Mouse (Mus musculus) CH12F3 (cell line): ENCODE measurements around the gene Sept4.

Experiments used
- in situ Hi-C: fragments of 300-500 bp; cut with MboI; formaldehyde crosslinking; loops from 2 replicates; pipeline ENCODE4 v1.14.3; 2020; ENCODE audit warnings: low sequenced_read_pairs

Gene Sept4

DNA sequence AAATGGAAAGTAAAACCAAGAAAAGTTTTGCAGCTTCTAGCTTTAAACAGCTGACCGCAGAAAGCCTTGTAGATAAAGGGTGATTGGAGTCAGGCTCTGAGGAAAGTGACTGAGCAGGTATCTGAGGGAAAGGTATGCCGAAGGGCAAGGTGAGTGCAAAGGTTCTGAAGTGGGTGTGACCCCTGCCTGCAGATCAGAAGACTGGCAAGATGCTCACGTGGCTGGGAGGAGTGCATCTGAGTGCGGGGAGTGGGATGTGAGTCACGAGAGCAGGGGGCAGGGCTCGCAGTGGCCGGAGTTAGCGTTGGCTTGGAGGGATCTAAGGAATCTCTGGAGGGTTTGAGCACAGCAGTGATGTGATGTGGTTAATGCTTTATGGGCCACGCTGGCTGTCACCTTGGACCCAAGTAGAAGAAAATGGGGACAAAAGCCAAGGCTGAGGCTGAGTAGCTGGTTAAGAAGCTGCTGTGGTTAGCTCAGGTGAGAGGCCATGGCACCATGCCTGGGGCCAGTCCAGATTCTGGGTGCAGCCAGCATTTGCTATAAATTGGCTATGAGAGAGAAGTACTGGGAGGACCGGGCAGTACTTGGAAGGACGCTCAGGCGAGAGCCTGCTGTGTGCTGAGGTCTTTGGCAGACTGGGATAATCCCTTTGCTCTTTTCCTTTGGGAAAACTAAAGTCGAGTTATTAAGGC lies 30.8 kb downstream of the Sept4 start:
- in situ Hi-C loops, result no loop called here

DNA sequence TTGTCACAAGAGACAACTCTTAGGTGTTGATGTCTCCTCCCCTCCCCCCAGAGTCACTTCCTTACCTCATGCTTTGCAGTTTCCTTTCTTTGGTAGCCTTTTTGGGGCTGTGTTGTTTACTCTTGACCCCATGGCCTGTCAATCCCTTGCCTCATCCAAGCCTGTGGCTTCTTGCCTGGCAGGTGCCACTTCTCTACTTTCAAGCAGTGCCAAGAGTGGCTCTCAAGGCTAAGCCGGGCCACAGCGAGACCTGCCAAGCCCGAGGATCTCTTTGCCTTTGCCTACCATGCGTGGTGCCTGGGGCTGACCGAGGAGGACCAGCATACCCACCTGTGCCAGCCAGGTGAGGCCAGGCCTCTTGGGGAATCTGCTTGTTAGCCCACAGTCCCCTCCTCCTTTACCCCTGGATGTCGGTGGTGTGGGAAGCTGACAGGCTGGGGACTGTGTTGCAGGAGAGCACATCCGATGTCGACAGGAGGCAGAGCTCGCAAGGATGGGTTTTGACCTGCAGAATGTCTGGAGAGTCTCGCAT lies 31.7 kb downstream of the Sept4 start:
- in situ Hi-C loops, result no loop called here

DNA sequence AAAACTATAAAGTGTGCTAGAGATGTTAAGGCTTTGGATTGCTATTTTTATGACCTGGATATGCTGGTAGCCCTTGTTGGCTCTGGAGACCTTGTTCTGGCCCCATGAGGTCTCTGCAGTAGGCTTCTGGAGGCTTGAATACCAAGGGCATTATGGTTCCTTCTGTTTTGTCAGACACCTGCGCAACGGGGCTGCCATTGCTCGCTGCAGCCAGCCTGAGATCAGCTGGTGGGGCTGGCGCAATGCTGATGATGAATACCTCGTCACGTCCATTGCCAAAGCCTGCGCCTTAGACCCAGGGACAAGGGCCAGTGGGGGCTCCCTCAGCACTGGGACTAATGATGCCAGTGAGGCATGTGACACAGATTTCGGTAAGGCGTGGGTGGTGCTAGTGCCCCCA lies 33.5 kb downstream of the Sept4 start:
- in situ Hi-C loops, result no loop called here

DNA sequence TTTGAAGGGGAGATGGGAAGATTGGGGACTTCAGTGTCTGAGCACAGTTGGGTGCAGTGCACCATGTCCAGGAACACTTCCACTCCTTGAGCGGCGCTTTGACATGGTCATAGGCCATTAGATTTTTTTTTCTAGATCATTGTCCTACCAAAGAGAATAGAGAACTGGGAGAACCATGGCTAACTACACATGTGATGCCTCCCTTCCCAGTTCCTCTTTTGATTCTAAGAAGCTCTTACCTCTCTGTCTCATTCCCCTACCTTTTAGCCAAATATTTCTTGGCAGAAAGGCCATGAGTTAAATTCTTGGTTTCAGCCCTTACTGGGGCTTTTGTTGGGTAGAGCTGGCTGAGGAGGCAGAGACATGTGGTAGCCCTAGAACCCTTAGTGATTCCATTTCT lies 34.9 kb downstream of the Sept4 start:
- in situ Hi-C loops, result no loop called here

DNA sequence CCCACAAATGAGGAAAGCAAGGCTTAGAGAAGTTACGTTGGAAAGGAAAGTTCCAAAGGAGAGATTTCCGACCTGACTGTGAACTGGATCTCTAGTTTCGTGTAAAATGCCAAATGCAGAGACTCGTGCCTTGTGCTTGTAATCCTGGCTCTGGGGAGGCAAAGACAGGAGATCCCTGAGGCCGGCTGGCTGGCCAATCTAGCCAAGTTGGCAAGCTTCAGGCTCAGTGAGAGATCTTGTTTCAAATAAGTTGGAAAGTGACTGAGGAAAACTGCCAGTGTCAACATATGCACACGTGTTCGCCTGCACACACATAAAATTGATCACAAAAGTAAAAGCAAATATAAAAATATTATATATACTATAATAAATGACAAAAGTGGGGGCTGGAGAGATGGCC lies 40.6 kb downstream of the Sept4 start:
- in situ Hi-C loops, result no loop called here

DNA sequence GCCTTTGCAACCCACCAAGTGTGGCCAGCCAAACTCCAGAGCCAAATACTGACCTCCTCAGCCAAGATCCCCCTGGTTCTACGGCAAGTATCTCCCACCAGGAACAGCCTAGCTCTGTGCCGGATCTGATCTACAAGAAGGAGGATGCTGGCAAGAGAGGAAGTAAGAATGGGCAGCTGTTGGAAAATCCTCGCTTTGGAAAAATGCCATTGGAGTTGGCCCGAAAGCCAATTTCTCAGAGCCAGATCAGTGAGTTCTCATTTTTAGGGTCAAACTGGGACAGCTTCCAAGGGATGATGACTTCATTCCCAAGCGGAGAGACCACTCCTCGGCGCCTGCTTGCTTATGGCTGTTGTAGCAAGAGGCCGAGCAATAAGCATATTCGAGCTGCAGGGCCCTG lies 42.8 kb downstream of the Sept4 start:
- in situ Hi-C loops, result no loop called here

DNA sequence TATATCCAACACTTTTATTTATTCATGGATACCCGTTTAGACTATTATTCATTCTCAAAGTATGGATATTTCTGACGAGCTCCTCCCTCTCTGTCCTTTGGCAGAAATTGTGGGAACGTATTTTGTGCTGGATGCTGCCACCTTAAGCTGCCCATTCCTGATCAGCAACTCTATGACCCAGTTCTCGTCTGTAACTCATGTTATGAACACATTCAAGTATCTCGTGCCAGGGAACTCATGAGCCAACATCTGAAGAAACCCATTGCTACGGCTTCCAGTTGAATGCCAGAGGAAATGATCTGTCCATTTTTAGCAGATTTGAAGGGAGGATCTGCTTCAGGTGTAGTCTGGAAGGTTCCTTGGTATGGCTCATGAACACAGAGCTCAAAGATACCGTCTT lies 45.3 kb downstream of the Sept4 start:
- in situ Hi-C loops, result no loop called here

DNA sequence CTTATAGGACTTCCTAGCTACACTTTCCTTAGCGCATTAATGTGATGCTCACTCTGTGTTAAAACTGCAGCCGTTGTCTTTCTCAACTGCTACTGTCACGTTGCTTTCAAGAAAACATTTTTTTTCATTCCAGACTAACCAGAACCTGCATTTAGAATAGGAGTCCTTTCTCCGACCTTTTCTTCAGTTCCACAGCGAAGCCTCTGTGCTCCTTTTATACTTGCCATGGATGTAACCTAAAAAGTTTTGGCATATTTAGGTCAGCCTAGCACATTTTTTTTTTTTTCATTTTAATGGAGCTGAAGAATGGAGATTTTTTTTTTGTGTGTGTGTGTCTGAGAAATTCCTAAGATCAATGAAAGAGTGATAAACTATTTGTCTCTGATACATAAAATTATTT lies 46.8 kb downstream of the Sept4 start:
- in situ Hi-C loops, result no loop called here

DNA sequence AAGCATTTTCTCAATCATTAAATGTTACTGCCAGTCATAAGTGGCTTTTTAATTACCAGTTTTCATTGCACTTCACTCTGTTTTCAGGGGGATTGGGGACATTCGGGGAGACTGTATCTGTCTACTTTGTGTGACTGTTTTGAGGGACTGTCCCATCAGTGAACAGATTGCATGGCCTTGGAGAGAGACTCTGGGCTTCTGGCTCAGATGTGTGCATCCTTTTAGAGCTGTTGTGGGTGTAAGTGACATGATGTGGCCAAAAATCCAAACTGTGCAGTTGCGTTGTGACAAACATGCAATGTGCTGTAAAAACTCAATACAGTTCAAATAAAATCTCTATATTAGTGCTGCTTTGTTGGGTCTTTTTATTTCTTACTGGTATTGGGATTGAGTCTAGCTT lies 47.2 kb downstream of the Sept4 start:
- in situ Hi-C loops, result no loop called here

DNA sequence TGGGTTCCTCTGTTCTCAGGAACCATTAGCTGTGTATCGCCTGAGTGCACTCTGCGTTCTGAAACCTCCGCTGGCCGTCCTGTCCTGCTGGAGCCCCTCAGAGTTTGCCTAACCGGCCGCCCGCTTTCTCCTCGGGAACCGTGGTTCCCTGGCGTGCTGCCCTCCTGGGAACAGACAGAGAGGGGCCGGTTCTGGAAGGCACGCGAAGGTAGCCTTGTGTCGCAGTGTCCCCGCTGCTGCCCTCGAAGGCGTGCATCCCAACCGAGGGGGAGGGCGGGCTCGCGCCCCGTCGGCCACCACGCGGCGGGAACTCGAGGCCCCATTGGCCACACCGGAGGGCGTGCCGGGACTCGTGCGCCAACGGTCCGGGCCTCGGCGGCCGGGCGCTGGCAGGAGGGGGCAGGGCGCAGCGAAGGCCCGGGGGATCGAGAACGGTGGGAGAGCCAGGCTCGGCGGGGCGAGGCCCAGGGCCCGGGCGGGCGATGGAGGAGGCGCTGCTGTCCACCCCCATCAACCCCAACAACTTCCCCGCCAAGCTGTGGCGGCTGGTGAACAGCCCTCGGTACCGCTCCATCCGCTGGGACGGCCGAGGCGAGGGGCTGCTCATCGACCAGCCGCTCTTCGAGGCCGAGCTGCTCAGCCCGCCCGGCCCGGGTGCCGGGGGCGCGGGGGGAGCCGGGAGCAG lies 48.2 kb downstream of the Sept4 start, which contains the start of gene Hsf5:
Hsf5 (plus strand) TSS at position 375 of the 685 bp plus-strand sequence.
- in situ Hi-C loops, result no loop called here

DNA sequence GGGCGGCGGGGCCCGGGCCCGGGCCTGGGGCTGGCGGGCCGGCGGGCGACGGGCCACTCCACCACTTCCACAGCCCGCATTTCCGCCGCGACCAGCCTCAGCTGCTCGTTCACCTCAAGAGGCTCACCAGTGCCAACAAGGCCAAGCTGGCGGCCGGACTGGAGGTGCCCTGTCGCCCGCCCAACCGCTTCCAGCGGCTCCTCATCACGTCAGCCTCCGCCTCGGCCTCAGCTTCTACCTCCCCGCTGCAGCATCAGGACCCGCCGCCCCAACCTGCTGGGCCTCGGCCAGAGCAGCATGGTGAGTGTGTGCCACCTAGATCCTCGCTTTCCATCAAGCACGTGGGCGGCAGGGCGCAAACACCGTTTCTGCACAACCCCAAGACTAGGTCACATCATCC lies 48.9 kb downstream of the Sept4 start:
- in situ Hi-C loops, result no loop called here

DNA sequence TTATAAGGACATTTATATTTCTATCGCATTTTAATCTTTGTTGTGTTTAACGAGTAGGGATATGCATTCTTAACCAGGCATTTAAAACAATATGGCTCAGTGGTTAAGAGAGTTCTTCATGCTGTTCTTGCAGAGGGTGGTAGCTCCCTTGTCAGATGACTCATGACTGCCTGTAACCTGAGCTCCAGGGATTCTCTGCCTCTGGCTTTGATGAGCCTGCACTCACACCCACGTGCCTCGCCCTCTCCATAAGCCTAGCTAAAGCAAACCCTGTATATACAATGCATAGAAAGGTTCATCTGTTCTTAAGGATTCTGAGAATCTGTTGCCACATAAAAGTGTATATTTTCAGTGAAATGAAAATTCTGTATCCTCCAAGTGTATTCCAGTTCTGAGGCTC lies 54.5 kb downstream of the Sept4 start:
- in situ Hi-C loops, result no loop called here

DNA sequence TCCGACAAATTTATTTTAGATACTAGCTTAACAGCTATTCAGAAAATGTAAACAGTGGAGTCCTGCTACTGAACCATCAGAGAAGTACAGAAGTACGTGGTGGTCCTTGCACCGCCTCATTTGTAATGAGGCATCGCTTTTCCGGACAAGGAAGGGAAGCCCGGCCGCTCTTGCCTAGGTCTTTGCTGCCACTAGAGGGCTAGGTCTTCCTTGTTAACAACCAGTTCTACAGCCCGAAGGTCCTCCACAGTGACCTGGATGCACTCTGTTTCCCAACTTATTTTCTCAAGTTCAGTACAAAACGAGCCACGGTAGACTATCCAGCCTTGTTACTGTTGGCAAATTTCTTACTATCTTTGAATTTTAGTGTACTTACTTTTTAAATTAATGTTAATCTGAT lies 61.2 kb downstream of the Sept4 start:
- in situ Hi-C loops, result no loop called here

DNA sequence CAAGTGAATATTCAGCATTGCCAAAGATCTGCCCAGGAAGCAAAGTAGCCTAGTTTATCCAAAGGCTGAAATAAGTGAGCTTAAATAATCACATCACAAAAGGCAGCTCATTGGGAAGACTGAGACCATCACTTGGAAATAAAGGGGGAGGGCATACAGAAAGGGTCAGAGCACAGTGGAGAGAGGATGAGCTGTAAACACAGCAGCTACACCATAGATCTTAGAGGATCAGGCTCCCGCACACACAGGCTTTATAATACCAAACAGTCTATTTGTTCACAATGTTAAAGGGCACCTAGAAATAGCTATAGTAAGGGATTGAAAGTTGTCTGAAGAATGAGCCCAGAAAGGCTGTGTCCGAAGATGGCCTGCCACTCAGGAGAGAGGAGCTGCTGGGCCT lies 70.1 kb downstream of the Sept4 start:
- in situ Hi-C loops, result no loop called here

DNA sequence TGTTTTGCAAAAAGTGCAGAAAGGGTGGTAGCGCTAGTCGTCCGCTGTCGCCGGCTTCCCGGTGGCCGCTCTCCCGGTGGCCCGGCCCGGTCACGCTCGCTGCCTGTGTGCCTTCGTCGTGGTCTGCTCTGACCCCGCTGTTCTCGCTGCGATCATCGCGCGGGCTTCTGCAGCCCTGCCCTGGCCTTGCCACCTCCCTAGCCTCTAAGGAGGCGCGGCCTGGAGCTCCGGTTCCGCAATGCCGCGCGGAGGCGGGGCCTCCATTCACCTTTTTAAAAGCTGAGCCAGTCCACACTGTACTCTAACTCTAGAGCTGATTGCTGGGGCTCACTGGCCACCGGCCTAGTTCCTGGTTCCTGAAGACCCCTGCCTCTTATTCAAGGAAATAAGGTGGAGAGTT lies 70.5 kb downstream of the Sept4 start:
- in situ Hi-C loops, result no loop called here
